Mouse (Mus musculus) mesoderm, embryonic 11.5 days (tissue): ENCODE data around the gene Lzic.

Experiments
- DNase-seq: peaks from one replicate; pipeline ENCODE4 v3.0.0-alpha.2; 2012; ENCODE audit warnings: low read depth, low spot score

Lzic gene

DNA sequence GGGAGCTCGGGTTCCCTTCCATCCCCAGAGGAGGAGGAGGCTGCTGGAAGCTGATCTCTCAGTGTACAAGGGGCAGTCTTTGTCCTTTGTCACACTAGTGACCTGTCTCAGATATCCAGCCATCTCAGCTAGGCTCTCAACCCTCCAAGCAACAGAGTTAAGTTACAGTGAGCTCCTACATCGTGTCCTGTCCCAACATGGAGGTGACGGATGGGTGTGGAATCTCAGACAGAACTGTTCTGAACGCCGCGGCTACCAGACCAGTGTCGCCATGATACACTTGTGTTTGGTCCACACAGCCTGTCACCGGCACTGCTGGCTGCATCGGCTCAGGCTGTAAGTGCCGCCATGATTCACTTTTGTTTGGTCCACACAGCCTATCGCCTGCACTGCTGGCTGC, 8.0 kb upstream of the Lzic start, which contains the start of gene Tmem274:
Gene Tmem274 (plus strand): TSS at position 301 of the 400 bp plus-strand sequence.
- DNase-seq: no peak

DNA sequence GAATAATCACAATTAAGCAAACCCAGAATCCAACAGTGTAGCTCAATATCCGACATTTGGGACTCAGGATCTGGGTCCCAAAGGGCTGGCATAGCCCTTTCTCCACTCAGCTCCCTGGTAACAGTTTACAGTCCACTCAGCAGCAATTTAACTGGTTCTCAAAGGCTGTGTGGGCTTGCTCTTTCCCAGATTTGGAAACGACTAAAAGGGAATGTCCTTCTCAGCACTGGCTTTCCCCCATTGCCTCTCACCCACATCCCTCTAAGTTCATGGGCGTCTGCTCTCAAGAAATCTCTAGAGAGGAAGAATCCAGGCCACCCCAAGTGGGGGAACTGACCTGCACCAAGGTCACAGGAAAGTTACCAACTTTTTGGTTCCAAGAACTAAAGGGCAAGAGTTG, 463 bp upstream of the Lzic start:
- DNase-seq: no peak

DNA sequence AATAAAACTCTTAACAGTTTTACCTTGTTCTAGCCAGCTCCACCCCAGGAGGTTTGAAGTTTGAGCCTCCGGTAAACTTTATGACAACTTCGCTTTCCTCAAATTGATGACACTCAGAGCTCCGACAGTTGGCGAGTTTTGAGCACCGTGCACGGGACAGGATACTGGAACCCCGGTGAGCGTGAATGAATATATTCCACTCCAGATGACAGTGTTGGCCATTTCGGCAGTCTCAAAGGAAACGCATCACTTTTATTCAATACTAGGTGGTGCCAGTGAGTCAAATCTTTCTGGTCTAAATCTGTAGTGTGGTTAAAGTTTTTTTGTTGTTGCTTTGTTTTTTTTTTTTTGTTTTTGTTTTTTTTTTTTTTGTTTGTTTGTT, 787 bp downstream of the Lzic start:
- no peak for DNase-seq

DNA sequence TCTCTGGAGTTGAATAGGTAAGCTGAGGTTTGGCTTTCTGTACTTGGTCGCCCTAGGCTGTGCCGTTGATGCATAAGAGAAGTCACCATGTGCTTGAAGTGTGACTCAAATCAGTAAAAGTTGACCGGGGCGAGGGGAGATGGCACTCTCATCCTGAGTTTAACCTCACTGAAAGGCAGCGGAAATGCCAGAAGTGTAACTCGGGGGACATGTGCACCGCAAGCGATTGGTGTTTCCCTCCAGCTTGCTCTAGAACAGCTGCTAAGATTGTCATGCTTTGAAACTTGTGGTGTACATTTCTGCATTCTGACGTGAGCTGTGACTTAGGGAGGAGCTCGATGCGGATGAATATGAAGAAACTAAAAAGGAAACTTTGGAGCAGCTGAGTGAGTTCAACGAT, 2.7 kb downstream of the Lzic start:
- no peak for DNase-seq

DNA sequence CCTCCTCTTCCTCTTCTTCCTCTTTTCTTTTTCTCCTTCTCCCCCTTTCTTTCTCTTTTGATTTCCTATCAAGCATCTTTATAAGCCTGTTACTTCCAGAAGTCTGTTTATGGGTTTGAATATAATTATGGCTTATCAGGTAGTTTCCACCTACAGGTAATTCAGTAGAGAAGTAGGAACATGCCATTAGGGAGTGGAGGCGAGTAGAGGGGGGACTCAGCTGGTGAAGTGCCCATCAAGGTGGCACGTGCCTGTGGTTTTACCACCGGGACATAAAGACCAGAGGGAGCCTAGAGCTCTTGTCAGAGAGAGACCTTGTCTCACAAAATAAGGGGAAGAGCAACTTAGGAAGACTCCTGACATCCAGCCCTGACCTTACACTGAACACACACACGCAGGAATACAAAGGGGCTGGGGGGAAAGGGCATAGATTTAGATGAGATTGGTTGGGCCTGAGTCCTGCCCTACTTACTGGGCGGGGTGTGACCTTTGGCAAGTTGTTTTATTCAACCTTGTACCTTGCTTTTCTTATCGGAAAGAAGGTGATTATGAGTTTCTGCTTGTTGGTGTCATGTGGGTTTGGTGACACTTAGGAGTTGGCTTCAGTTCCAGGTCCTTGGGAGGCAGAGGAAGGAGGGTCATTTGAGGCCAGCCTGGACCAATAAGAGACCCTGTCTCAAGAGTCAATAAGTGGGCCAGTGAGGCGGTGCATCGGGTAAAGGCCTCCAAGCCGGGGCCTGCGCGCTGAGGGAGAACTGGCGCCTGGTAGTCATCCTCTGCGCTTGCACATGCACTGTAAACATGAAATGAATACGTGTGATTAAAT, 4.6 kb downstream of the Lzic start:
- no peak for DNase-seq

DNA sequence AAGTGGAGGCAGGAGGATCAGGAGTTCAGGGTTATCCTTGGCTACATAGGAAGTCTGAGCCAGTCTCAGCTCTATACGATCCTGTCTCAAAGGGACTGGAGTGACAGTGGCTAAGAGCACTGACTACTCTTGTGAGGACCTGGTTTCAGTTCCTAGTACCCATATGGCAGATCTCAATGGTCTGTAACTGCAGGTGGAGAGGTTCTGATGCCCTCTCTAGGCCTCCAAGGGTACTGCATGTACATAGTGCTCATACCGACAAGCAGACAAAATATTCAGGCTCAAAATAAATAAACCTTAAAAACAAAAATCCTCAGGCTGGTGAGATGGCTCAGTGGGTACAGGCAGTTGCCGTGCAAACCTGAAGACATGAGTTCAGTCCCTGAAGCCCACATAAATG, 6.1 kb downstream of the Lzic start:
- DNase-seq: no peak

DNA sequence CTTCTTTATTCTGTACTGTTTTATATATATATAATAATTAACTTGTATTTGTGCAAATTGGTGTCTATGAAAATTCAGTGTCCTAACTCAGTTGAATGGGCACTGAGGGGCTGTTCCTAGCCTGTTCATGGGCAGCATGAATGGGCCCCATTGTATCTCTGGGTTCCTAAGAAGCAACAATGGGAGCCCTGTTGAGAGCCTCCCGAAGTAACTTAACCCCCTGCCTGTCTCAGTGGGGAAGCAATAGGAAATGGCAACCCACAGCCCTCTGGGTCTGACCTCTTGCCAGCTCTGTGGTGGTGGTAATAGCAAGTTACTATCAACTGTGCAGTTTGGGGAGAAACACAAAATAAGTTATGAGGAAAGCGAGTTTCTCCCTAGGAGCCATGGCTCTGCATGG, 11.6 kb downstream of the Lzic start:
- peak; percentile 67 for DNase-seq

DNA sequence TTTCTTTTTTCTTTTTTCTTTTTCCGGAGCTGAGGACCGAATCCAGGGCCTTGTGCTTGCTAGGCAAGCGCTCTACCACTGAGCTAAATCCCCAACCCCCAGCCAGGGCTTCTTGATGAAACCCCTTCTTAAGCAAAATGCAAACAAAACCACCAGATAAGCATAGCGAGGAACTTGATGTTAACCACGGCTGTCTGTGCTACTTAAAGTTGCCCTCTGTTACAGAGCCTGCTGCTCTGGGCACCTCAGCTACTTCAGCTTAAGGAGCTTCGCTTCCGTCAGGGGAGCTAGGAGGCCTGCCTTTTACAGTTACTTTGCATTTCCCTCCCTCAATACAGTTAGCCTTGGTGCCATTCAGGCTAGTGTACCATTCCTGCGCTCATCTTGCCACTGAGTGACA, 13.9 kb downstream of the Lzic start:
- no peak for DNase-seq

DNA sequence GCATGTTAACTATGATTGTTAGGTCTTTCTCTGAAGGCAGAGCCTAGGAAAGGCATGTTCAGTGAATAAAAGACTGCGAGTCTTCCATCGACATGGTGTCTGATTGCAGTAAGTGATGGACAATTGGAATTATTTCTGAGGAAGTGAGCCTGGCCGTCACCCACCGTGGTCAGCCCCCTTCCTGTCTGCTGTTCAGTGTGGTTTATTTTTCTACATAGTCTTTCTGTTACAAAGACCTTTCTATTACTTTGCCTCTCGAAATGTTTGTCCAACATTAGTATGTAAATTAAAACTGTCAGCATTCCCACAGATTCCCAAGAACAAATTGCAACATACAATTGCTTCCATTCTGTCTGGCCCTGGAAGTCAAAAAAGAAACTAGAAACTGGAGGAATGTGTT, 14.8 kb downstream of the Lzic start:
- DNase-seq: no peak

DNA sequence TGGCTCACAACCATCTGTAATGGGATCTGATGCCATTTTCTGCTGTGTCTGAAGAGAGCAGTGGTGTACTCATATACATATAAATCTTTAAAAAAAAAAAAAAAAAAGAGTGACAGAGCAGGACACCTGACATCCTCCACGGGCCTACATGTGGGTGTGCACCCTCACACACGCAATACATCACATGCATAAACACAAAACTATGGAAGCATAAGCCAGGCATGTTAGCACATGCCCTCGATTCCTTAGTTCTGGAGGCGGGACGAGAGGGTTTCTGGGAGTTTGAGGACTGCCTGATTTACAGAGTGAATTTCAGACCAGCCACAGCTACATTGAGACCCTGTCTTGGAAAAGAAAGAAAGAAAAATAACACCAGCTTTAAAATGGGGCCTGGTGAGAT, 19.3 kb downstream of the Lzic start:
- DNase-seq: no peak

DNA sequence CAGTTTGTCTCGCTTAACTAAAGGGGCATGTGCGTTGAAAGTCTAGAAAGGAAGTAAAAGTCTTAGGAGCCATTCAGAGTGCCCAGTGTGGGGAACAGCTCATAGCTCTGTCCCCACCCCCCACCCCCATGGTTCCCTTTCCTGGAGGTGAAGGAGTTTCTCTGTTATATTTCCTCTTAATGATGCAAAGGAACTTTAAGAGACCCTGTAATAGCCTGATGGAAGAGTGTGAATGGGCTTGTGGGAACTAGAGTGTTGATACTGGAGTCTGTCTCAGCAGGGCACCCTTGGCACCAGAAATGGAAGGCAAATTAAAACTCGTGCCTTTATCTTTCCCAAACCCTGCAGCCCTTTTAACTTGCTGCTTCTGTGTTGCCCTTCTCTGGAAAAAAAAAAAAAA, 19.8 kb downstream of the Lzic start:
- DNase-seq: no peak

DNA sequence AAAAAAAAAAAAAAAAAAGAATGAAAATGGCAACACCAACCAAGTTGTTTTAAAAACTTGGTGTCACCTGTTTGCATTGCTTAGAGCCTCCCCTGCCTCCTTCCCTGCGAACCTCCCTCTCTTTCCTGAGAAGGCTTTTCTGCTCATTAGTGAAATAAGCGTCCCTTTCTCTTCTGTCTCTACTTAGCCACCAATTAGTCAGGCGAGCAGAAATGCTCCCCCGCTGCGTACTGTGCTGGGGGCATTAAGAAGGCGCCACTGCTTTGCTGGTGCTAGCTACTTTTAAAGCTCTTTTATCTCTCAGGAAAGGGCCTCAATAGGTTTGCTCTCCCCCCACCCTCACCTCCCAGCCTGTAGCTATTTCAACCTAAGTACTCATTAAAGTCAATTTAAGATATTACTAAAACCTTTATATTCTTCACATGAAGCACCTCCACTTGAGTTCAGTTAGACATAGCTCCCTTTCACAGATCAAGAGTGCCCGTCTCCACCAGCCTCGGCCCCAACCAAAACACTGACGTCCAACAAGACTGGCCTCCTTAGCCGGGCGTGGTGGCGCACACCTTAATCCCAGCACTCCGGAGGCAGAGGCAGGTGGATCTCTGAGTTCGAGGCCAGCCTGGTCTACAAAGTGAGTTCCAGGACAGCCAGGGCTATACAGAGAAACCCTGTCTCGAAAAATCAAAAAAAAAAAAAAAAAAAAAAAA, 20.4 kb downstream of the Lzic start:
- no peak for DNase-seq

DNA sequence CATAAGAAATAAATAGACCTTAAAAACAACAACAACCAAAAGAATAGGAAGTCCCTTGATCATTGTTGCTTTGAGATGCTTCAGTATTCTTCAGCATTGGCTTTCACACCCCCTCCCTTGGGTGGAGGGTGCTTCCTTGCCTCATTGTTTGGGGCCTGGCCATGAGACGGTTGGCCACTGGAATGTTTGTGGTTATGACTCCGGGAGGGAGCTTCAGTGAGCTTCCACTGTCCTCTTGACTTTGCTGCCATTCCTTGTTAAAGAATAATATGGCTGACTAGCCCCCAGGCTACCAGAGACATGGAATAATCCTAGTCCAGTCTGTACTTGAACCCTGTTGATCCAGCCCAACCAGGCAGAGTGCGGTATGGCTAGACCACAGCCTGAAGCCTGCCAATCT, 21.9 kb downstream of the Lzic start:
- no peak for DNase-seq

DNA sequence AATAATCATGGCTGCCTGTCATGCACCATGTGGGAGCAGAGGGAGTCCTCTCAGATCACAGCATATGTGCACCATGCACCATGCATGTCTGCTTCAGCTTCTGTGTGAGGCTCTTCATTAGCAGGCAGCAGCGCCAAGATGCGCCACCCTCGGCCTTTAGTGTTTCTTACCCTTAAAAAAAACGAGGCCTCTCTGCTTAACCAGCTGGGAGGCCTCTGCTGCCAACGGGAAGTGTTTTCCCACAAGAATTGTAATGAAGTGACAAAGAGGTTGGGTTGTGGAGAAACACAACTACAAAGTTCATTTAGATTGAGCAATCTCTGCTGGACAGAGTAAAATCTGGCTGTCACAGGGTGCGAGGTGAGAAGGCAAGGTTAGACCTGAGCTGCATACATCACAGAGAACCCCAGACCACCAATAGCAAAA, 26.2 kb downstream of the Lzic start:
- DNase-seq: no peak

DNA sequence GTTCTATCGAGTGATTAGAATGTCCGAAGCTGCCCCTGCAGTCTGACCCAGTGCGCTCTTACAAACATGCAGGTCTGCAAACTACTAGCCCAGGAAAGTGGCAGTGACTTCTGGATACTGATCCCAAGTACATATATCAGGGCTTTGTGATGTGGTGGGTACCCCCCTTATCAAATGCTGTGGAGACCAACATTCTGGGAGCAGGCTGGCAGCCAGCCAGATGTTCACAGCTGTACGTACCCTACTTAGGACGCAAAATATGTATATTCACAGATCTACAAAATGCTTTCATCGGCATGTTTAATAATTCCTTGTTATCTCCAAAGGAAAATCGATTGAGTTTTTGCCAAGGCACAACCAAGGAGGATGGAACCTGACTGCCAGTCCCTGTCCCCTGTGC, 27.0 kb downstream of the Lzic start:
- no peak for DNase-seq

DNA sequence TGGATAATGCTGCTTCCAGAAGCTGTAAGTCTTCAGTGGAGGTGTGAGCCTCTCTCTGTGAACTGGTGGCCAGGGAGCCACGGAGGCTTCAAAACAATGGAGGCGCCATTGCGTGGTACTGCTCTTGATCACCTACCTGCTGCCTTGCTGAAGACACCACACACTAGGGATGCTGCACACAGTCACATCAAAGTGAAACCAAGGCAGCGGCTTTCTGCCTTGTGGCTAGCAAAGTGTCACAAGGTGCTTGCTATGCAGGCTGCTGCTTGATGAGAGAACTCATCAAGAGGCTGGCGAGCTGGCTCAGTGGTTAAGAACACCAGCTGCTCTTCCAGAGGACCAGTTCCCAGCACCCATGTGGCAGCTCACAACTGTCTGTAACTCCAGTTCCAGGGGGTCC, 30.7 kb downstream of the Lzic start:
- DNase-seq: no peak

DNA sequence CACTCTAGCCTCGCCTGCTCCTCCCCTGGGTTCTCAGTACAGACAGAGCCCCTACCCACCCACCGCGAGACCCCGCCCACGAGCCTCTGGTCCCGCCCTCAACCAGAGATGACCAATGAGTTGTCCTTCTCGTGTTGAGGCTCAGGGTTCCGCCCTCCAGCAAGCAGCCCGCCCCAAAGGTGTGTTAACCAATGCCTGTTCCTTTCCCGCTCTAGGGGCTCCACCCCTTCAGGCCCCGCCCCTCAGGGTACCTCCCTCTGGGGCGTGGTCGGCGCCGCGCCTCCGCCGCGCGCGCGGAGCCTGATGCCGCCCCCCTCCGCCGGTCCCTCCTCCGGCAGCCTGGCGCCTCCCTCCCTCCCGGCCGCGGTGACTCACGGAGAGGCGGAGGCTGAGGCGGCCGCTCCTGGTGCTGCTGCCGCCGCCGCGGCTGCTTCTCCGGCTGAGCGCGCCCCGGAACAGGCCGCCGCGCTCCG, 32.9 kb downstream of the Lzic start, which contains the start of gene Ctnnbip1:
Gene Ctnnbip1 (plus strand): TSS at position 369 of the 473 bp plus-strand sequence.
- peak; percentile 97 for DNase-seq

DNA sequence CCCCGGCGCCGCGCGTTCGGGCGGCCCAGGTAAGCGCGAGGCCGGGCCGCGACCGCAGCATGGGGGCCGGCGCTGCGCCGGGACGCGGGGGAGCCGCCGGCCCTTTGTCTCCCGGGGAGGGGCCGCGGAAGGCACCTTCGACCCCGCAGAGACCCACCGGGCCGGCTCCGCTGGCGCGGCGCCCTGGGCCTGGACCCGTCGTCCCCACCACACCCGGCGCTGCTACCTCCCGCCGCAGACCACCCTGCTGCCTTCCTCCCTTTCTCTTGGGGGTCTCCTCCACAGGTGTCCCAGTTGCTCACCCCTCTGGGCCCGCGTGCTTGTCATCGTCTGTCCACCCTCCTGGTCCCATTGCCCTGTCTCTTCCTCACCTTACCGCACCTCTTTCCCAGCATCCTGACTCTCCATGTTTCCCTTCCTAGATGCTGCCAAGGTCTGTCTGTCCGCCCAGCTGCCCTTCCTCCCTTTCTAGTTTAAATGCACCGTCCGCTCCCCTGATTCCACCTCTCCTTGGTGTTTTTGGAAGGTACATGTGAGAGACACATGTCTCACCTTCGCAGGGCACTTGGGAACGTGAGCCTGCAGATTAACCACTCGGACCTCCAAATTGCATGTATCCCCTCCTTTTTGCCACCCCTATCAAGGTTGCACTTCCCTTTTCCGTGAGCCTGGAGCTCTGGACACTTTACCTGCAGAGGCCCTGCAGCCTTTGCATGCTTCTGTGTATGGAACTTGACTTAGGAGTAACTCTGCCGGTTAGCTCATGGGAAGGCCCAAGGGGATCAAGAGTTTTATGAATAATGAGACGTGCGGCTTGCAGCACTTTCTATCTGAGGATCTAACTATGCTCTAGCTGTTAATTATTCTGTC, 33.6 kb downstream of the Lzic start:
- DNase-seq: no peak

DNA sequence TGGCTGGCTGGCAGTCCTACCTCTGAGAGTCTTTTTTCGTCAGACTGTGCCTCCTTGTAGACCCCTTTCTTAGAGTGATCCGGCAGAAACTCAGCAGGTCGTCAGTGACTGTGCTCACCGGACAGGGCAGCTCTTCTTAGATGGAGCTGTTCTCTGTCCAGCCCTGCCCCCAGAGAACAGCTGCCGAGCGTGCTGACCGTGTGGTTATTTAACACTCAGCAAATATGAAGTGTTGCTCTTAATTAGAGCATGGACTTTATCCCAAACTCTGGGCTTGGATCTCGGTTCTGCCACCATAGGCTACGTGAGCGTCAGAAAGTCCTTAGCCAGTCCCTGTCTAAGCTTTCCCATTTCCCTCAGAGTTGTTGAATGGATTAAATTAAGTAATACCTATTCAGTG, 36.2 kb downstream of the Lzic start:
- DNase-seq: no peak

DNA sequence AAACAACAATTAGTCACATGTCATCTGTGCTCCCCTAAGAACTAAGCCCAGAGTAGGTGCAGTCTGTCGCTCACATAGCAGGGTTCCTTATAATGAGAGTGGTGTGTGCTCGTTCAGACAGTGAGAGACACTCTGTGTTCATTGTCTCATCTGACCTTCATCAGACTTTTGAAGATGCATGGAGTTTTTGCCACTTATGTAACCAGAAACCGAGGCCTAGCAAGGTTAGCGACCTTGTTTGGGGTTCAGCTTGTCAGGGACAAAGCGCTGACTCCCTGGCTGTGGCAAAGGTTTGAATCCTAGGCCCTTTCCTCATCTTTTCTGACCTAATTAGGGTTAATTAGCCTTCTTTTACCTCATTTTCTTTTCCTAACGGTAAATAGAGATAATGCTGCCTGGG, 38.9 kb downstream of the Lzic start:
- DNase-seq: no peak

DNA sequence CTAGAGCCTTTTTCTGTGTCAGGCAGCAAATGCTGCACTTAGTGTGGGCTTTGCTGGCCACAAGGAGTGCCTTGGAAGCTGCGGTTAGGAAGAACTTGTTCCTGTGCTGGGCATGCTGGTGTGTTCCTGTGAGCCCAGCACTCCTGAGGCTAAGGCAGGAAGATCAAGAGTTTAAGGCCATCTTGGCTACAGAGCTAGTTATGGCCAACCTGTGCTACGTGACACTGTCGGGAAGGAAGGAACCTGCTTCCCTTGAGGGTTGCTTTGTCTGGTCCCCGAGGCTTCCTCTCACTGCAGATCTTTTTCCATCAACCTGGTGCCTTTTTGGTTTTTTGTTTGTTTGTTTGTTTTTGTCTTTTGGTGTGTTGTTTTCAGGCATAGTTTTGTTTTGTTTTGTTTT, 40.1 kb downstream of the Lzic start:
- DNase-seq: no peak

DNA sequence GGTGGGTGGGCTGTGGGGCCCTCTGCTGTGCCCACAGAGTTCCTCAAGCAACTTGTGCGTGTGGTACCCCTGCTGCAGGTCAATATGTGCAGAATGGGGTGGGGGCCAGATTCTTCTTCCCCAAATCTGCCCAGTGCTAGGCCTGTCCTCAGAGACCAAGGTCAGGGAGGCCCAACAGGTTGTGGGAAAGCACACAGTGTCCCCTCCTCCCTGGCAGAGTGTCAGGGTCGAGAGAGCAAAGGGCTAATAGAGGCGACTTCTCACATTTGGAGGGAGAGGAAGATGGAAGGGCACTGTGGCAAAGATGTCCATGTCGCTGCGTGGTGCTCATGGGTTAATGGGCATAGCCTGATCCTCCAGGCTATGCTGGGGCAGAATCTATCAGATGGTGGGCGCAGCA, 40.8 kb downstream of the Lzic start:
- DNase-seq: no peak
